Mouse (Mus musculus) T-cell, adult 2 months (primary cell): Measurements from ENCODE around the gene Dohh.
A peak's percentile ranks its signal among the peaks of the same experiment; 100 is the strongest.

Experiments used
- DNase-seq: peaks from one replicate; pipeline ENCODE4 v3.0.0; 2022; ENCODE audit warnings: low spot score

Gene Dohh

GRCm38 (mm10) chr10:81418216-81419070 is 34.2 kb downstream of the Dohh start:
- DNase-seq, result no peak

DNA sequence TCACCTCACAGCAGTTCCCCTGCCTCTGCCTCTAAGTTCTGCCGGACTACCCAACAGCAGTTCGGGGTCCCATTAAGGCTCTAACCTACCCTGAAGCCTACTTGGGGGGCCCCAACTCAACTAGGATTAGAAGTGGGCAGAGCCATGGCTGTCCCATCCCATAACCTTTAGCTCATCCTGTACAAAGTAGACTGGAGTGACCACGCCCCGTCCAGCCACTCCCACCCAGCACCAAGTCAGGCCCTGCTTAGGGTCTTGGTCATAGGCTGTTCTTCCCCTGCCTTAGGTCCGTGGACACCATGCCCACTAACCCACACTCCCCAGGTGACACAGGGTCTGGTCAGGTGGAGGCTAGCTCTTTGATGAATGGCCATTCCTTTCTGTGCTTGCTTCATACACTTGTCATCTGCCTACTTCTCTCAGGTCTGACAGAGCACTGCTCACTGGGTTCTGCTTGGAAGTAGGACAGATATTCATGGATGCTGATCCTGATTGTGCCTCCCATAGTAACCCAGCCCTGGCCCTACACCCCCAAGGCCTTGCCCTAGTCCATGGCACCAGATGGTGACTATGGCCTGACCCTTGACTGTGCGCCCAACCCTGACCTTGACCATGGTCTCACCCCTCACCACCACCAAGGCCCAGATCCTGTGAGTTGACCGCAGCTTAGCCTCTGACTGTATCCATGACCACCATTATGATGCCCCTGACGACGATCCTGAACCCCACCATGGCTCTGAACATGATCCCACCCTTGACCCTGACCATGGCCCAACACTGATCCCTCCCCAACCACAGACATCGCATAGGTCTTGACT is 35.1 kb downstream of the Dohh start:
- DNase-seq, result no peak

- no peak for DNase-seq
These were observed 36.1 kb downstream of the Dohh start for GRCm38 (mm10) chr10:81420191-81420767.

- DNase-seq, result no peak
These were observed 37.0 kb downstream of the Dohh start for GRCm38 (mm10) chr10:81421041-81421796.

DNA sequence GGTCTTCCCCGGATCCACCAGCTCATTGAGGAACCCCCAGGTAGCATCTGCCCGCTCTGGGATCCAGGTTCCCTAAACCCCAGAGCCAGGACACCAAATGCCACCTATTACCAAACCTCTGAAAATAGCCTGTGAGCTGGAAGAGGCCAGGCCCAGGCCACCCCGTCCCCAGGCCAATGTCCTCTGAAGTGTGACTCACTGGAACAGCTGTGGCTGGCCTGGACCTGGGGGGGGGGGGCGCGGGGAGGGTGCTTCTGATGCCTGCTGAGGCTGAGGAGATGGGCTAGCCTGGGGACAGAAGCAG is 37.5 kb downstream of the Dohh start:
- DNase-seq, result no peak

GRCm38 (mm10) chr10:81422191-81422590 is 38.0 kb downstream of the Dohh start:
- DNase-seq, result no peak

DNA sequence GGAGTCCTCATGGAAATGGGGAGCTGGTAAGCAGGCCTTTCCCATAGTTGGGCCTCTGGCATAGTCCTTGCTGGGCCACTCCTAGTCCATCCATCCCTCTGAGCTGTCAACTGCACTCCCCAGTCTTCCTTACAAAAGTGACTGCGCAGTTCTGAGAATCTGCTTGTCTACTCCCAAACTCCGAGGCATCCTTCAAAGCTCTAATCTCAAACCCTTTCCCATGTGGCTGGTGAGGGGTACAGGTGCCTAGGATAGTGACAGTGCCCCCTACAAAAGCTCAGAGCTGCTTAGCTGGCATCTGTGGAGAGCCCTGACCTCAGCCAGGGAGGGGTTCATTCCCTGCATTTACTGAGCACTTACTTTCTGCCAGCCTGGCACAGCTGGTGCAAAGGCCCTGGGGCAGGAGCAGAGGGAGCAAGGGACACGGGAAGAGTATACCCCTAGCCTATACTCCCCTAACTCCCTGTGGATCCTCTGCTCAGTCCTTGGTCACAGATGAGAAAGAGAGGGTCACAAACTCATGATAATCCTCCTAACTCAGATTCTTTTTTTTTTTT is 38.5 kb downstream of the Dohh start:
- no peak for DNase-seq

DNA sequence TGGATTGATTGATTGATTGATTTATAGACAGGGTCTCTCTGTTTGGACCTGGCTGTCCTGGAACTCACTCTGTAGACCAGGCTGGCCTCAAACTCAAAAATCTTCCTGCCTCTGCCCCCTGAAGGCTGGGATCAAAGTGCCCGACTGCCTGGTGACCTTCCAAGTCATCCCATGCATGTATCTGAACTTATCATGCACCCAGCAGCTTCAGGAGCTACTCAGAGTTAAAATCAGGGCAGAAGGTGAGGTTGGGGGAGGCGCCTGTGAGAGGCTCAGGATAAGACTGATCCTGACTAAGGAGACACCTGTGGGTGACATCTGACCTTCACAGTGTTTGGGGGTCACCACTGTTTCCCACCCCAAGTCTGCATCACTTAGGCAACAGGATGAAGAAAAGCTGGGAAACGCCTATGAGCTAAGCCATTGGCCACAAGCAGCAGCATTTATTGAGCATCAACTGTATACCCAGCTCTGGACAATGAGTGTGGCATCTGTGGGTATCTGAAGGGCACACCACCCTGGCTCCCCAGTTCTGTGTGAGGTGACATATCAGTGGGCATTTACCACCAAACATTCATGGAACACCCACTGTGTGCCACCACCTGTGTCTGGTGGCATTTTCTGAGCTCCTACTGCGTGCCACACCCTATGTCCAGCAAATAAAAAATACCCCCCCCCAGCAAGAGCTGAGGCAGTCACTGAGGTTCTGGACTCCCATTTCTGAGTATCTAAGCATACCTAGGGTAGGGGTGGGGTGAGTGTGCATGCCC is 39.4 kb downstream of the Dohh start:
- no peak for DNase-seq

- DNase-seq, result no peak
These were observed 40.2 kb downstream of the Dohh start for GRCm38 (mm10) chr10:81424246-81425051.

DNA sequence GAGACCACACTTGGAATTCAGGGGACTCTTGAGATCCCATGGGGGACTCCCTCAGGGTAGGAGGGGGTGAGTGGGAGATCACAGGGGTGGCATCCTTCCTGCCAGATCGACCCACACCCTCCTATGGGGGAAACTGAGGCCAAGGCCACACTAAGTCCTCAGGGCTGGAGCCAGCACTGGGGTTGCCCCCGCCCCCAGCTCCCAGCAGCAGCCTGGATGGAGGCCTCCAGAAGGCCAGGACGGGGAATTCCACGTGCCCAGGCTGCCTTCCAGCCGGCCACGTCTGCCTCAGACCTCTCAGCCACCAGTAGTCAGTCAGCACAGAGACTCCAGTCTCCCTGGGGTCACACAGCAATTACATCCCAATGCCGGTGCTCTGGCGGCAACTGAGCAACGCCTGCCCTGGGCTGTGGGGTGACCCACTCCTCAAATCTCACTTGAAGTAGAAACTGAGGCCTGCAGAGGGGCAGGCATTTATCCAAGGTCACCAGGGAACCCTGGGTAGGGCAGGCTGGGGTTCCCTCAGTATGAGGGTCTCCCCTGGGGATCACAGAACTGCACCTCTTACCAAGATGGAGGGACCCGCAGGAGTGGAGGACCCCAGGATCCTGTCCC is 41.1 kb downstream of the Dohh start:
- no peak for DNase-seq

- DNase-seq, result no peak
These were observed 41.9 kb downstream of the Dohh start for GRCm38 (mm10) chr10:81426081-81426671.

DNA sequence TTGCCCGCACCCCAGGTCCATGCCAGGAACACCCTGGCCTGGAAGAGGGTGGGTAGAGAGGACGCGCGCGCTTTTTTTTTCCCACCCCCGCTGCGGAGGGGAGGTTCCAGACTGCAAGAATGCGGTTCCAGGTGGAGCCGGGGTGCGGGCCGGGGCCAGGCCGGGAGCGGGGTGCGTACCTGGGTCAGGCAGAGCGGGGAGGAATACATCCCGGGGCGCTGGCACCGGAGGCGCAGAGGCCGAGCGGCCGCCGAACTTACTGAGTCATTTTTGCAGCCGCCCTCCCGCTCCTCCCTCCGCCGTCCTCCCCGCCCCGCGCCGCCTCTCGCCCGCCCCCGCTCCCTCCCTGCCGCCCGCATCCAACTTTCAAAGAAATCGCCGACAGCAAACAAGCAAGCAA is 42.7 kb downstream of the Dohh start:
- DNase-seq, result no peak

DNA sequence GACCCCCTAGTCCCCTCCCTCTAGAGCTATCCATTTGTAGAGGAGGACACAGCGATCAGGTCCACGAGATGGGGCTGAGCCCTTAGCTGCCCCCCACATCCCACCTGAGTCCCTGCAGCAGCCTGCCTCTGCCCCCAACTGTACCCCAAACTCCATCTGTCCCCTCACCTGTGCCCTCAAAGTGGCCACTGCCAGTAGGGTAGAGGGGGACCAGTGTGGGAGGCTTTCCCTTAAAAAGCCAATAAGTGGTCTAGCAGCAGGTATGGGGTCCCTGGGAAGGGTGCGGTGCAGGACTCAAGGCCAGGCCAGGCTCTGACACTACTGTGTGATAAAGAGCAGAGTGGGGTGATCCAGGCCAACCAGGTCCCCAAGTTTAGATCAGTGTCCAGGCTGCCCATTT is 43.1 kb downstream of the Dohh start:
- DNase-seq, result no peak

- DNase-seq, result no peak
These were observed 43.7 kb downstream of the Dohh start for GRCm38 (mm10) chr10:81427804-81428506.

- DNase-seq, result no peak
These were observed 44.3 kb downstream of the Dohh start for GRCm38 (mm10) chr10:81428507-81428870.

DNA sequence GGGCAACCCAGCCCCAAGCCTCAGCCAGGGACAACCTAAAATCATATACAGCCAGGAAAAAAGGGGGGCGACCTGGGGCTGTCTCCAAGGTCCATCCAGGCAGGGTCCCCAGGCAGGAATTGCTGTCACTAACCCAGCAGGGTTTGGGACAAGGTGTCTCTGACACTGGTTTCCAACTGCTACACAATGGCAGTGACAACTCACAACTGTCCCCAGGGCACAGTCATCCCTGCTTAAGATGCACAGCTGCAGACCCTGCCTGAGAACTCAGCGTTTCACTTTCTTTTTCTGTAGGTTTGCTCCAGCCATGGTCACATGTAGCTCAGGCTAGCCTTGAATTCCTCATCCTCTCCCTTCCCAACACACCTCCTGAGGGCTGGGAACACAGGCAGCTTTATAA is 44.9 kb downstream of the Dohh start:
- DNase-seq, result no peak

- no peak for DNase-seq
These were observed 45.4 kb downstream of the Dohh start for GRCm38 (mm10) chr10:81429605-81430061.

- peak; percentile 62 for DNase-seq
These were observed 46.1 kb downstream of the Dohh start for GRCm38 (mm10) chr10:81430141-81430830.
